Mouse (Mus musculus) heart, postnatal 36 days (tissue): ENCODE measurements at regions not wholly inside any gene's neighbourhood (a gene's known extent, or its start where the extent isn't known, plus 50 kb on each side); places are given as distances from the start of the nearest gene placed in this dataset.

Experiments used
- DNase-seq, 2 experiments: peaks; one replicate each; pipeline ENCODE4 v3.0.0; 2021 to 2022
- intact Hi-C: fragments of 180-260 bp; cut with DNase I; formaldehyde crosslinking; loops from one replicate; pipeline ENCODE4 v1.15.1; 2025

GRCm38 (mm10) chr3:41318232-41319131 lies 235.6 kb upstream of the Pgrmc2 start:
- intact Hi-C loops, result no loop called here
- no peak for DNase-seq

- DNase-seq, result no peak
- intact Hi-C loops, result no loop called here
These were observed 234.3 kb upstream of the Pgrmc2 start for GRCm38 (mm10) chr3:41317170-41317569.

GRCm38 (mm10) chr3:41312492-41312891 lies 229.6 kb upstream of the Pgrmc2 start:
- no peak for DNase-seq

GRCm38 (mm10) chr3:41307400-41308028 lies 224.7 kb upstream of the Pgrmc2 start:
- no peak for DNase-seq
- intact Hi-C loops, result no loop called here

More at GRCm38 (mm10) chr3:41312492-41312891, 229.6 kb upstream of the Pgrmc2 start:
- intact Hi-C loops, result no loop called here

GRCm38 (mm10) chr3:41302805-41303204 lies 220.0 kb upstream of the Pgrmc2 start:
- intact Hi-C loops, result no loop called here
- DNase-seq, result no peak

GRCm38 (mm10) chr3:41298776-41299175 lies 215.9 kb upstream of the Pgrmc2 start:
- intact Hi-C loops, result loop anchor here (5.0 kb wide), 2 partner anchors 69 to 264 kb away; no protein-coding TSS in a partner anchor
- DNase-seq, result no peak

- intact Hi-C loops, result loop anchor here (5.0 kb wide), 2 partner anchors 71 to 266 kb away; no protein-coding TSS in a partner anchor
- peak in 1 of 2 experiments; percentile 10 for DNase-seq
These were observed 213.4 kb upstream of the Pgrmc2 start for GRCm38 (mm10) chr3:41296152-41296809.

GRCm38 (mm10) chr3:41295150-41295549 lies 212.3 kb upstream of the Pgrmc2 start:
- intact Hi-C loops, result loop anchor here (5.0 kb wide), 2 partner anchors 72 to 267 kb away; no protein-coding TSS in a partner anchor

GRCm38 (mm10) chr3:41290535-41291307 lies 207.9 kb upstream of the Pgrmc2 start:
- DNase-seq, result no peak
- intact Hi-C loops, result no loop called here

More at GRCm38 (mm10) chr3:41295150-41295549, 212.3 kb upstream of the Pgrmc2 start:
- DNase-seq, result peak; percentile 46 to 66

- intact Hi-C loops, result no loop called here
These were observed 205.9 kb upstream of the Pgrmc2 start for GRCm38 (mm10) chr3:41288735-41289134.

GRCm38 (mm10) chr3:41288066-41288465 lies 205.2 kb upstream of the Pgrmc2 start:
- intact Hi-C loops, result no loop called here
- DNase-seq, result no peak

More at GRCm38 (mm10) chr3:41288735-41289134, 205.9 kb upstream of the Pgrmc2 start:
- DNase-seq, result no peak

GRCm38 (mm10) chr3:41285336-41285735 lies 202.5 kb upstream of the Pgrmc2 start:
- DNase-seq, result peak in 1 of 2 experiments; percentile 9
- intact Hi-C loops, result no loop called here

- intact Hi-C loops, result loop anchor here (5.0 kb wide), 1 partner anchor 53 kb away; no protein-coding TSS in a partner anchor
- peak; percentile 32 to 49 for DNase-seq
These were observed 202.1 kb upstream of the Pgrmc2 start for GRCm38 (mm10) chr3:41284897-41285296.

GRCm38 (mm10) chr3:41282431-41283037 lies 199.7 kb upstream of the Pgrmc2 start:
- intact Hi-C loops, result loop anchor here (5.0 kb wide), 1 partner anchor 50 kb away; no protein-coding TSS in a partner anchor
- peak in 1 of 2 experiments; percentile 6 for DNase-seq

GRCm38 (mm10) chr3:41276096-41276495 lies 193.2 kb upstream of the Pgrmc2 start:
- intact Hi-C loops, result no loop called here
- no peak for DNase-seq

- intact Hi-C loops, result no loop called here
- DNase-seq, result no peak
These were observed 185.7 kb upstream of the Pgrmc2 start for GRCm38 (mm10) chr3:41268516-41268915.

- intact Hi-C loops, result no loop called here
- no peak for DNase-seq
These were observed 183.4 kb upstream of the Pgrmc2 start for GRCm38 (mm10) chr3:41266216-41266615.

GRCm38 (mm10) chr3:41265399-41265798 lies 182.6 kb upstream of the Pgrmc2 start:
- DNase-seq, result no peak
- intact Hi-C loops, result no loop called here

GRCm38 (mm10) chr3:41258291-41258690 lies 175.4 kb upstream of the Pgrmc2 start:
- DNase-seq, result no peak
- intact Hi-C loops, result no loop called here

- no peak for DNase-seq
- intact Hi-C loops, result no loop called here
These were observed 162.1 kb upstream of the Pgrmc2 start for GRCm38 (mm10) chr3:41244960-41245359.
